Mouse (Mus musculus): Measurements from ENCODE around the gene Ripk4. TPM values are rescaled to one million over a fixed set of nuclear protein-coding genes. Genes with fewer than 3 reads are reported as not detected.

Gene Ripk4
- total and polyA plus RNA-seq, 2 experiments from 2014 or later: 0.93 to 1.0 TPM

DNA sequence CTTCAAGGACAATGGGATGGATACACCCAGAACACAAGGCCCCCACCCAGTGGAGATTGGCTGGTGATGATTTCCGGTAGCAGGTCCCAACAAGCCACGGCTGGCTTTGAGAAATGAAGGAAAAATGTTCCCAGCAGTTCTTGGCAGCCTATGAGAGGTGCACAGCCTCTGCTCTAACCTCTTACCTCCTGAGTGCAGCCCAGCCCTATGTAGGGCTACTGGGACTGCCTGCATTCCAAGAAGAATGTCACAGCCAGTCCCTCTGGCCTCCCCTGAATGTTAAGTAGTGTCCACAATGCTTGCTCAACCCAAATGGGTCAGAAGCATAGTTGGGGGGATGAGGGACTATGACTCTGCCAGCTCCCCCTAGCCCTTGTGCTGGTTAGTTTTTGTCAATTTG, 27.0 kb downstream of the Ripk4 start:
- Histone ChIP-seq H3K27ac (ENCODE audit: low read depth, low read length) (no peak overlapping the region), H3K27me3 (ENCODE audit: insufficient read depth, low read length) (no peaks in the 10 kb centered on the region), H3K9ac (no peak overlapping the region), H3K4me2 (ENCODE audit: low read depth) (no peak overlapping the region), H3K4me1 (ENCODE audit: insufficient read depth) (no peaks in the 10 kb centered on the region), H3K9me3 (ENCODE audit: low read length) (no peaks in the 10 kb centered on the region), H3K4me3 (ENCODE audit: low read depth, low read length) (no peak overlapping the region), H3K36me3 (ENCODE audit: insufficient read depth) (no peaks in the 10 kb centered on the region)
- WGBS: 88% methylated on average over 2 of the region's 2 CpGs
- no peak for ATAC-seq
- TF ChIP-seq CTCF (IDR thresholded peaks at IDR 0.05; ENCODE audit: low read depth): no peak
- no peak for DNase-seq

GRCm38 (mm10) chr16:97734760-97735322, 28.7 kb downstream of the Ripk4 start:
- 71% methylated on average over 9 of the region's 9 CpGs for WGBS
- no peak overlapping the region for H3K9ac ChIP-seq
- peak; percentile 64 for ATAC-seq
- no peak overlapping the region for H3K27ac ChIP-seq (ENCODE audit: low read depth, low read length)
- DNase-seq: peak; percentile 15
- H3K27me3 ChIP-seq (ENCODE audit: insufficient read depth, low read length): no peaks in the 10 kb centered on the region
- TF ChIP-seq CTCF (IDR thresholded peaks at IDR 0.05; ENCODE audit: low read depth): no peak
- no peaks in the 10 kb centered on the region for H3K4me1 ChIP-seq (ENCODE audit: insufficient read depth)
- H3K36me3 ChIP-seq (ENCODE audit: insufficient read depth): no peaks in the 10 kb centered on the region
- H3K4me3 ChIP-seq (ENCODE audit: low read depth, low read length): no peak overlapping the region
- H3K9me3 ChIP-seq (ENCODE audit: low read length): no peaks in the 10 kb centered on the region
- H3K4me2 ChIP-seq (ENCODE audit: low read depth): no peak overlapping the region

DNA sequence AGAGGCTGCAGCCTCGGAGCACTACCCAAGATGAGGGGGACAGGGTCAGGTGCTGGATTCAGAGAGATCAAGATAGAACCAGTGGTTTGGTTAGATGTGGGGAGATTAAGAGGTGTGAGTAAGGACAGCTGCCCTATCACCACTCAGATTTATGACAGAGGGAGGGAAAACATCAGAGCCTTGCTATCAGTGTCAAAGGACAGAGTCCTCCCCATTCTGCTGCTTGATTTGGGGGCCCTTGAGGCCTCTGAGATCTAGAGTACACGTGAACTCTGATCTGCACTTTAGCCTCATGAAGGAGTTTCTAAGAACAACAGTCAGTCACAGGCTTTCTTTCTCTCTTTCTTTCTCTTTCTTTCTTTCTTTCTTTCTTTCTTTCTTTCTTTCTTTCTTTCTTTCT, 30.0 kb downstream of the Ripk4 start:
- H3K9ac ChIP-seq: no peak overlapping the region
- H3K27ac ChIP-seq (ENCODE audit: low read depth, low read length): no peak overlapping the region
- H3K27me3 ChIP-seq (ENCODE audit: insufficient read depth, low read length): no peaks in the 10 kb centered on the region
- 67% methylated on average over 2 of the region's 2 CpGs for WGBS
- no peaks in the 10 kb centered on the region for H3K36me3 ChIP-seq (ENCODE audit: insufficient read depth)
- H3K4me1 ChIP-seq (ENCODE audit: insufficient read depth): no peaks in the 10 kb centered on the region
- no peak overlapping the region for H3K4me2 ChIP-seq (ENCODE audit: low read depth)
- ATAC-seq (no peak), DNase-seq (no peak)
- H3K9me3 ChIP-seq (ENCODE audit: low read length): no peaks in the 10 kb centered on the region
- H3K4me3 ChIP-seq (ENCODE audit: low read depth, low read length): no peak overlapping the region
- TF ChIP-seq CTCF (IDR thresholded peaks at IDR 0.05; ENCODE audit: low read depth): no peak

- 94% methylated on average over 1 of the region's 1 CpGs for WGBS
- TF ChIP-seq CTCF (IDR thresholded peaks at IDR 0.05; ENCODE audit: low read depth): no peak
- no peak for ATAC-seq
Observed at GRCm38 (mm10) chr16:97730321-97730720, 33.3 kb downstream of the Ripk4 start.

DNA sequence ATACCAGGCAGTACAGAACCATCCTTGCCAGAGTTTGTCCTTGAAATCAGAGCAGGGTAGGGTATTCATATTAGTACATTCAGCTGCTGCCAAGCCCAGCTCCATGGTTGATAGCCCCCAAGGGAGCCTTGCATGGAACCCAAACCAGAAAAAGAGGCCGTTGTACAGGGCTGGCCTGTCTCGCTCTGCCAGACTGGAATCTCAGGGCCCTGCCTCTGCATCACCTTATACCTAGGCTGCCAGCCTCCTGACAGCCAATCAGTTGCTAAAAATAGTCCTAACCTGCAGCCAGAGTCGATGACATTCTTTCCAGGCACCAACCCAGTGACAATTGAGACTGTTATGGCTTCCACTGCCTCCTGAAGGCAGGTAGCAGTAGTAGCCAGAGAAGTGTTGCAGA, 37.2 kb downstream of the Ripk4 start:
- Histone ChIP-seq H3K27ac (ENCODE audit: low read depth, low read length) (no peak overlapping the region), H3K4me2 (ENCODE audit: low read depth) (no peak overlapping the region), H3K9ac (no peak overlapping the region), H3K9me3 (ENCODE audit: low read length) (no peaks in the 10 kb centered on the region), H3K36me3 (ENCODE audit: insufficient read depth) (no peaks in the 10 kb centered on the region), H3K4me1 (ENCODE audit: insufficient read depth) (no peaks in the 10 kb centered on the region), H3K27me3 (ENCODE audit: insufficient read depth, low read length) (no peaks in the 10 kb centered on the region), H3K4me3 (ENCODE audit: low read depth, low read length) (no peak overlapping the region)
- ATAC-seq: no peak
- no peak for DNase-seq
- TF ChIP-seq CTCF (IDR thresholded peaks at IDR 0.05; ENCODE audit: low read depth): no peak
- WGBS: 80% methylated on average over 3 of the region's 3 CpGs

More at GRCm38 (mm10) chr16:97730321-97730720, 33.3 kb downstream of the Ripk4 start:
- H3K27me3 ChIP-seq (ENCODE audit: insufficient read depth, low read length): no peaks in the 10 kb centered on the region
- no peak overlapping the region for H3K4me3 ChIP-seq (ENCODE audit: low read depth, low read length)
- no peak overlapping the region for H3K27ac ChIP-seq (ENCODE audit: low read depth, low read length)
- H3K4me1 ChIP-seq (ENCODE audit: insufficient read depth): no peaks in the 10 kb centered on the region
- H3K9ac ChIP-seq: no peak overlapping the region
- no peak overlapping the region for H3K4me2 ChIP-seq (ENCODE audit: low read depth)
- no peaks in the 10 kb centered on the region for H3K9me3 ChIP-seq (ENCODE audit: low read length)
- H3K36me3 ChIP-seq (ENCODE audit: insufficient read depth): no peaks in the 10 kb centered on the region
- no peak for DNase-seq

GRCm38 (mm10) chr16:97720093-97720492, 43.5 kb downstream of the Ripk4 start:
- H3K9me3 ChIP-seq (ENCODE audit: low read length): no peaks in the 10 kb centered on the region
- no peaks in the 10 kb centered on the region for H3K36me3 ChIP-seq (ENCODE audit: insufficient read depth)
- no peak overlapping the region for H3K9ac ChIP-seq
- no peak overlapping the region for H3K4me2 ChIP-seq (ENCODE audit: low read depth)
- no peak for TF ChIP-seq CTCF (IDR thresholded peaks at IDR 0.05; ENCODE audit: low read depth)
- no peak for DNase-seq
- H3K27me3 ChIP-seq (ENCODE audit: insufficient read depth, low read length): no peaks in the 10 kb centered on the region
- no peak overlapping the region for H3K27ac ChIP-seq (ENCODE audit: low read depth, low read length)
- ATAC-seq: no peak
- 77% methylated on average over 1 of the region's 1 CpGs for WGBS
- H3K4me1 ChIP-seq (ENCODE audit: insufficient read depth): no peaks in the 10 kb centered on the region
- H3K4me3 ChIP-seq (ENCODE audit: low read depth, low read length): no peak overlapping the region

- H3K27me3 ChIP-seq (ENCODE audit: insufficient read depth, low read length): no peaks in the 10 kb centered on the region
- ATAC-seq (no peak), DNase-seq (no peak)
- H3K9me3 ChIP-seq (ENCODE audit: low read length): no peaks in the 10 kb centered on the region
- no peak overlapping the region for H3K4me2 ChIP-seq (ENCODE audit: low read depth)
- H3K36me3 ChIP-seq (ENCODE audit: insufficient read depth): no peaks in the 10 kb centered on the region
- H3K9ac ChIP-seq: no peak overlapping the region
- H3K4me1 ChIP-seq (ENCODE audit: insufficient read depth): no peaks in the 10 kb centered on the region
- H3K27ac ChIP-seq (ENCODE audit: low read depth, low read length): no peak overlapping the region
- H3K4me3 ChIP-seq (ENCODE audit: low read depth, low read length): no peak overlapping the region
- TF ChIP-seq CTCF (IDR thresholded peaks at IDR 0.05; ENCODE audit: low read depth): no peak
Observed at GRCm38 (mm10) chr16:97719392-97719983, 44.1 kb downstream of the Ripk4 start.

Data from forebrain, postnatal 0 days (tissue).